Mouse (Mus musculus) adrenal gland (tissue): ENCODE measurements around the gene Oser1.

ENCODE experiments used
- intact Hi-C: fragments of 180-260 bp; cut with DNase I; formaldehyde crosslinking; loops from one replicate; pipeline ENCODE4 v1.15.1; 2025

Gene Oser1

DNA sequence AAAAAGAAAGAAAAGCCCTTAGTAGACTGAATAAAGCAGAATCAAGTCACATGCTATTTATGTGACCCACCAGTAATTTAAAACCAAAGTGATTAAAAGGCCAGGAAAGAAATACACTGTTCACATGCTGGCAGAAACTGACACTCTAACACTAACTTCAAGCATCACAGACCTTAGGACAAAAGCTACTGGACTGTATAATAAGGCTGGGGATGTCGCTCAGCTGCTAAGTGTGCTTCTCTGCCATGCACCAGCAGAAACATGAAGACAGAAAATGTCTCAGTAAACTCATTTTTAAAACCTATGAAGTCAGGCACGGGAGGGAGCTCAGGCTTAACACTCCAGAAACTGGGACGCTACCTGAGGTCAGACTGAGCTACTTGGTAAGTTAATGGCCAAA, 14.3 kb downstream of the Oser1 start:
- intact Hi-C loops = no loop called here

GRCm38 (mm10) chr2:163404037-163404815, 20.3 kb downstream of the Oser1 start:
- intact Hi-C loops = loop anchor here (5.0 kb wide), 1 partner anchor 302 kb away; no protein-coding TSS in a partner anchor

GRCm38 (mm10) chr2:163401221-163401620, 23.3 kb downstream of the Oser1 start:
- intact Hi-C loops = loop anchor here (1.0 to 5.0 kb wide), 2 partner anchors 61 to 299 kb away; no protein-coding TSS in a partner anchor

- intact Hi-C loops = no loop called here
Observed at GRCm38 (mm10) chr2:163399222-163399621, 25.3 kb downstream of the Oser1 start.

GRCm38 (mm10) chr2:163398770-163399169, 25.7 kb downstream of the Oser1 start:
- intact Hi-C loops = no loop called here

- intact Hi-C loops = no loop called here
Observed at GRCm38 (mm10) chr2:163397905-163398304, 26.6 kb downstream of the Oser1 start, which contains the start of gene Jph2. Gene Jph2 (minus strand): TSS chr2:163397993.

DNA sequence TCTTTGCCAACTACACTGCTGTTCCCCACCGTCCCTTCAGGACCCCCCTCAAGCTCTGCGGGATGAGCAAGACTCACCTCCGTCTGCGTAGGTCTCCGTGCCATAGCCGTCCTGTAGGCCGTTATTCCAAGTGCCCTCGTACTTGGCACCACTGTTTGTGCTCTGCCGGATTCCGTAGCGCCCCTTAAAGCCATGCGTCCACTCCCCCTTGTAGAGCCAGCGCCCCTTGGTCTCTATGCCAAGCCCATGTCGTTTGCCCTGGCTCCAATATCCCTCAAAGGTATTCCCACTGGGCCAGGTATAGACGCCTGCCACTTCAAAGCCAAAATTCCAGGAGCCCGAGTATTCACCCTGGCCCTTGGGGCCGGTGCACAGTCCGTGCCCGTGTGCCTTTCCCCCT, 27.4 kb downstream of the Oser1 start:
- intact Hi-C loops = no loop called here

- intact Hi-C loops = no loop called here
Observed at GRCm38 (mm10) chr2:163394977-163395376, 29.5 kb downstream of the Oser1 start.

DNA sequence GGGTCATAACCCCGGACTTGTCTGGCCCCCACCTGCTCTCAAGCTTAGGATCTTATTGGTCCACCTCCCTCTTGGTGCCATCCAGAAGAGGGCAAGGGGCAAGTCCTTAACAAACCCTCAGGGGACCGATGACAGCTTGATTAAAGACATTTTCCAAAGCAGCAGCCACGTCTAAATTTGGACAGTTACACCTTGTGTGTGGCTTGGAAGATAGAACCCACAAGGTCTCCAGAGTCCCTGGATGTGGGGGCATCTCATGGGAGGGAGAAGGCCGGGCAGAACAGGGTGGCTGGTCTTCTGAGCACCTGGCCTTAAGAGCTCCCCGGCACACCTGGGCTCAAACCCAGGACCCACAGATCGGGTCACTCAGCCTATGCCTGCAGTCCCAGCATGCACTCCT, 30.5 kb downstream of the Oser1 start:
- intact Hi-C loops = no loop called here

- intact Hi-C loops = no loop called here
Observed at GRCm38 (mm10) chr2:163393241-163393640, 31.3 kb downstream of the Oser1 start.

DNA sequence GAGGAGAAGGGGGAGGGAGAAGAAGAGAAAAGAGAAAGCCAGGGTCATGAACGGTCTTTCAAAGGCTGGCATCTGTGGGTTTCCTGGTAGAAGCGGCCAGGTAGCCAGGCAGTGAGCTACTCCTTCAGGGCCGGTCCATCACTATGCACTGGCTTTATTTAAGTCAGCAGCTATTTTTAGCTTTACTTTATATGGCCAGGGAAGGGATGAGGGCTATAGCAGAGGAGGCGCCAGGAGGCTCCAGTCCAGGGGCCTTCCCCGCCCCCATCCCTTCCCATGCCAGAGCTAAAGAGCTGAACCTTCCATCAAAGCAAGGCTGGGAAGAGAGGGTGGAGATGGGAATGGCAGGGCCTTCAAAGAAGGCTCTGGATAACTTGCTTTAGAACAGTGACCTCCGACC, 32.1 kb downstream of the Oser1 start:
- intact Hi-C loops = no loop called here

DNA sequence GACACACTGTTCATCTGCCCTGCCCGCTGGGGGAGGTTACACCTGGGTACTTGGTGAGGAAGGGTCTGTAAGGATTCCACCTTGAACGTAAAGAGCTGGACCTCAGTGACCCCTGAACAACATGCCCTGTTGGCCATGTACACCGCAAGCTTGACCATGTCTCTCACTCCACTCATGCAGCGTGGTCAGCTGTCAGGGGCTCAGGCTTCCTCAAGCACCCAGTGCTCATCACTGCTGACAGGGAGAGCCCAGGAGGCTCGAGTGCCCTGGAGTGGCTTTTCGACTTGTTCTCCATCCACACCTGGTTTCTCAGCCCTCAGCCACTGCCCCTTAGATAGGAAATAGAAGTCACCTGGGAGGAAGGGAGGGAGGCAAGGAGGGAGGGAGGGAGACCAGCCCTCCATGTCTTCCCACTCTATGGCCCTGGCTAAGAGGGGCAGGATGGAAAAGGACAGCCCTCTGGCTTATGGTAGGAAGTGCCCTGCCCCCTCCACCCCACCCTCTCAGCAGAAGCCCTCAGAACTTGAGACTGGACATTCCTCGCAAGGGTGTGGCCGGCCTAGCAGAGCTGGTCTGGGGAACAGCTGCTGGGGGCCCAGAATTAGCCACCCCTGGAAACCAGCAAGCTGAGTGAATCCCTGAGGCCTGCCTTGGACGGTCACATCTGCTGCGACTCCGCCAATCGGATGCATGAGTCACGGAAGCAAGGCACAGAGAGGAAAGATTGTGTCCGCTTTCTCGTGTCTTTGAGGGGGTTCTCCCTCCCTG, 37.9 kb downstream of the Oser1 start:
- intact Hi-C loops = no loop called here

DNA sequence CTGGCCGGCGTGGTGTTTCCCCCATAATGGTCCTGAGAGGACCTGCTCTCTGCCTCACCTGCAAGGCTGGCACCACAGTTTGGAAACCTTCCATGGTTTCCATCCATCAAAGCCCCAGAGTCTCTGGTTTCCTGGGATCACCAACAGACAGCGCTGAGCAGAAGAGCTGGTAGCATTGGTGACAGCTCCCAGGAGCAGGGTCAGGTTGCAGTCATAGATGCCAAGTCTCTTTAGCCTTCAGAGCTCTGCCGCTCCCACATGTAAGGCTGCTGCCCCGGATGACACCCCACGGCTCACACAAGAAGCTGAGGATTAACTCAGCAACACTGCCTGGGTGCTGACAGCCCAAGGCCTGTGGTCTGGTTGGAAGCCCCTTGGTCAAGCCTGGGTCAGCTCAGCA, 39.4 kb downstream of the Oser1 start:
- intact Hi-C loops = no loop called here

GRCm38 (mm10) chr2:163381246-163381645, 43.3 kb downstream of the Oser1 start:
- intact Hi-C loops = no loop called here

GRCm38 (mm10) chr2:163379366-163379765, 45.1 kb downstream of the Oser1 start:
- intact Hi-C loops = no loop called here

DNA sequence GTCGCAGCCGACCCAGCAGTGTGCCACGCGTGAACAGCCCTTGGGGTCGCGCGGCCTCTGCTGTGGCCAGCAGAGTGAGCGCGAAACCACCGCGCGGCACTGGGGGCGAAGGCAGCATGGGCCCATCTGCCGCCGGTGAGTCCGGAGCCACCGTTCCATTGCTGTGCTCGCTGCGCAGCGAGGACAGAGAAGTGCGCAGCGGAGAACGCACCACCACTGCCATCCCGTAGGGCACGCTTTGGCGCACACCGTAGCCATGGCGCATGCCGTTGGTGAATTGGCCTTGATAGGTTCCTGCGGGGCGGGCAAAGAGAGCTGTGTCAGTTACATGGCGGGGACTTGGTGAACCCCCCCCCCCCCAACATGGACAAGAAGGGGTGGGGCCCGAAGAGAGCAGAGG, 48.4 kb downstream of the Oser1 start:
- intact Hi-C loops = no loop called here

GRCm38 (mm10) chr2:163375468-163375867, 49.0 kb downstream of the Oser1 start:
- intact Hi-C loops = no loop called here

- intact Hi-C loops = no loop called here
Observed at GRCm38 (mm10) chr2:163372627-163373026, 51.9 kb downstream of the Oser1 start.

DNA sequence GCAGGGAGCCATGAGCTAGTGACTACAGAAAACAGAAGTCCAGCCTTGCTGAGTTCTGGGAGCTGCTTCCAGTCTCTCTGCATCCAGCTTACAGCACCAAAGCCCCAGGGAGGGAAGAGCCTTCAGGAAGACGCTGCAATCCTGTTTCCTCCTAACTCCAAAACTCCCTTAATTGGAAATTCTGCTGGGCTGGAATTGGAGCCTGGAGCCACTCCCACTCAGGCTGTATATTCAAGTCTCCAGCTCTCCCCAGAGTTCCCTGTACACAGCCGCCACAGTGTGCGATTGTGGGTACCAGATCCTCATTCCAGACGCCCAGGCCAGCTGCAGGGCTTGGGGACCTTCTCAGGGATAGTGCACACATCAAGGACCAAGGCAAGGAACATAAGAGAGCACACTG, 54.3 kb downstream of the Oser1 start:
- intact Hi-C loops = no loop called here

DNA sequence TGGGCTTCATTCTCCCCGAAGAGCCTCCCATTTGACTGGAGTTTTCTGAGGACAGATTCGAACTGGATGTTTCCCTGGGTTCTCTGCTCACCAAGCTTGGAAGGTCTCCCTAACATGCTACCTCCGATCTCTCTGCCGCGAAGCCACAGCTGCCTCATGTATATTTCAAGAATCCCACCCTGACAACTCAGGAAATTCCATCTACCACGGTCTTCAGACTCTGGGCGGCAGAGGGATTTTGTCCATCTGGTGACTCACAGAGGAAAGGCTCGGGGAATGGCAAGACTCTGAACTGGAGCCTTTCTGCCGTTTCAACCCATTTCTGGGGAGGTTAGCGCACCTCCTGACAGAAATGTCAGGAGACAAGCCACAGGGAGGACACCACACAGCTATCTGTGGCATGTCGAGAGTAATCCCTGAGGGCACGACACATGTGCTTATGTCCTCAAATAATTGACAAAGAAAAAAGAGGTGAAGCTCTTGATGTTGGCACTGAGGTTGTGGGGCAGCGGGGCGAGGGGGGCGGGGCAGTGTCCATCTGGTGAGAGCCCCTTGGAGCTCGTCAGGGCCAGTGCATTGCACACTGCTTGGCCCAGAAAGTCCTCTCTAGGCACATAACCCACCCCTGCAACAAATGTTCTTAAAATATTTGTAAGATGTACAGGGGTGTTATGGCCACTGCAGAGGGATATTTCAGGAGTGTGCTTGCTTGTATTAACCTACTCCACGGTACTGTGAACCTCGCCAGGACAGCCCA, 59.5 kb downstream of the Oser1 start:
- intact Hi-C loops = no loop called here
